Mouse (Mus musculus): ENCODE measurements around the gene Il7r. TPM values are rescaled to one million over a fixed set of nuclear protein-coding genes. Genes with fewer than 3 reads are reported as not detected.

Gene Il7r
- polyA plus RNA-seq, 1 experiment = not detected

GRCm38 (mm10) chr15:9533356-9533902, 3.5 kb upstream of the Il7r start:
- H3K9ac ChIP-seq (ENCODE audit: low read depth, poor library complexity, severe bottlenecking) = no peak overlapping the region
- H3K27me3 ChIP-seq (ENCODE audit: control insufficient read depth, insufficient read depth, low read length, poor library complexity, severe bottlenecking) = no peaks in the 10 kb centered on the region
- H3K9me3 ChIP-seq (replicated peaks; ENCODE audit: control insufficient read depth, insufficient read depth, low read length, poor library complexity, severe bottlenecking) = no peaks in the 10 kb centered on the region
- H3K36me3 ChIP-seq (ENCODE audit: control insufficient read depth, insufficient read depth, low read length, poor library complexity, severe bottlenecking) = no peaks in the 10 kb centered on the region
- H3K4me1 ChIP-seq (ENCODE audit: control insufficient read depth, insufficient read depth, low read length) = no peaks in the 10 kb centered on the region
- no peak overlapping the region for H3K27ac ChIP-seq (ENCODE audit: insufficient read depth, low read length)
- H3K4me3 ChIP-seq (ENCODE audit: low read depth, low read length) = no peak overlapping the region
- TF ChIP-seq CTCF (IDR thresholded peaks at IDR 0.05; ENCODE audit: low read depth, low read length) (no peak), EP300 (IDR thresholded peaks at IDR 0.05; ENCODE audit: insufficient read depth, low read depth, low read length) (no peak), POLR2A (IDR thresholded peaks at IDR 0.05; ENCODE audit: insufficient read depth, low read length) (no peak)

GRCm38 (mm10) chr15:9529646-9530045, 330 bp downstream of the Il7r start:
- H3K27me3 ChIP-seq (ENCODE audit: control insufficient read depth, insufficient read depth, low read length, poor library complexity, severe bottlenecking) = no peaks in the 10 kb centered on the region
- H3K9ac ChIP-seq (ENCODE audit: low read depth, poor library complexity, severe bottlenecking) = no peak overlapping the region
- no peaks in the 10 kb centered on the region for H3K9me3 ChIP-seq (replicated peaks; ENCODE audit: control insufficient read depth, insufficient read depth, low read length, poor library complexity, severe bottlenecking)
- no peak overlapping the region for H3K4me3 ChIP-seq (ENCODE audit: low read depth, low read length)
- TF ChIP-seq POLR2A (IDR thresholded peaks at IDR 0.05; ENCODE audit: insufficient read depth, low read length) (no peak), CTCF (IDR thresholded peaks at IDR 0.05; ENCODE audit: low read depth, low read length) (no peak), EP300 (IDR thresholded peaks at IDR 0.05; ENCODE audit: insufficient read depth, low read depth, low read length) (no peak)
- H3K27ac ChIP-seq (ENCODE audit: insufficient read depth, low read length) = no peak overlapping the region
- H3K36me3 ChIP-seq (ENCODE audit: control insufficient read depth, insufficient read depth, low read length, poor library complexity, severe bottlenecking) = no peaks in the 10 kb centered on the region
- no peaks in the 10 kb centered on the region for H3K4me1 ChIP-seq (ENCODE audit: control insufficient read depth, insufficient read depth, low read length)

DNA sequence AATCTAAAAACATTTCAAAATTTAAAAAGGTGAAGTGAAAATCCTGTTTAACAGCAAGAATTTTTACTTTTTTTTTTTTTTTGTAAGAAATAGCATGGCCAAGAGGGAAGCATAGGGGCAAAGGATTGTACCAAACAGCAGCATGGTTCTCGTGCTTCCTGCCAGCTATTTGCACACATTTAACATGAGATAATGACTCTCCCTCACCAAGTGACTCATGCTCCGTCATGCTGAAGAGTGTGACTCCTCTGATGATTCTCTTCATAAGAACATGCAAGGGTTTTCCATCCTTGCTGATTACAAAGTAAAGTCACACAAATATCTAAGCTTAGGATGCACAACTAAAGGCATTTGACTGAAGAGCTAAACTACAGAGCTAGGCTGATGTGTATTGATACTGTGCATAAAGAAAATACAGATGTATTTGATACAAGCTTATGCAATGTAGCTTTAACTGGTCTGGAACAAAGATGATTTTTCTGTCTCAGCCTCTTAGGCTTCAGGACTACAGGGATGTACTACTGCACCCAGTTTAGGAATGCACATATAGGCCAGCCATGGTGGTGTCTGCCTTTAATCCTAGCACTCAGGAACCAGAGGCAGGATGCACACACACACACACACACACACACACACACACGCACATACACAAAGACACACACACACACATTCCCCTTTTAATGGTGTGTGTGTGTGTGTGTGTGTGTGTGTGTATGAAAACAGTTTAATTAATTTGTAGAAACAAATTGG, 1.6 kb downstream of the Il7r start:
- Histone ChIP-seq H3K9me3 (replicated peaks; ENCODE audit: control insufficient read depth, insufficient read depth, low read length, poor library complexity, severe bottlenecking) (no peaks in the 10 kb centered on the region), H3K4me1 (ENCODE audit: control insufficient read depth, insufficient read depth, low read length) (no peaks in the 10 kb centered on the region), H3K36me3 (ENCODE audit: control insufficient read depth, insufficient read depth, low read length, poor library complexity, severe bottlenecking) (no peaks in the 10 kb centered on the region), H3K9ac (ENCODE audit: low read depth, poor library complexity, severe bottlenecking) (no peak overlapping the region), H3K4me3 (ENCODE audit: low read depth, low read length) (no peak overlapping the region), H3K27me3 (ENCODE audit: control insufficient read depth, insufficient read depth, low read length, poor library complexity, severe bottlenecking) (no peaks in the 10 kb centered on the region), H3K27ac (ENCODE audit: insufficient read depth, low read length) (no peak overlapping the region)
- no peak for TF ChIP-seq CTCF (IDR thresholded peaks at IDR 0.05; ENCODE audit: low read depth, low read length)

- Histone ChIP-seq H3K4me1 (ENCODE audit: control insufficient read depth, insufficient read depth, low read length) (no peaks in the 10 kb centered on the region), H3K27ac (ENCODE audit: insufficient read depth, low read length) (no peak overlapping the region), H3K36me3 (ENCODE audit: control insufficient read depth, insufficient read depth, low read length, poor library complexity, severe bottlenecking) (no peaks in the 10 kb centered on the region), H3K9me3 (replicated peaks; ENCODE audit: control insufficient read depth, insufficient read depth, low read length, poor library complexity, severe bottlenecking) (no peaks in the 10 kb centered on the region), H3K4me3 (ENCODE audit: low read depth, low read length) (no peak overlapping the region), H3K27me3 (ENCODE audit: control insufficient read depth, insufficient read depth, low read length, poor library complexity, severe bottlenecking) (no peaks in the 10 kb centered on the region), H3K9ac (ENCODE audit: low read depth, poor library complexity, severe bottlenecking) (no peak overlapping the region)
- TF ChIP-seq EP300 (IDR thresholded peaks at IDR 0.05; ENCODE audit: insufficient read depth, low read depth, low read length) (no peak), CTCF (IDR thresholded peaks at IDR 0.05; ENCODE audit: low read depth, low read length) (no peak), POLR2A (IDR thresholded peaks at IDR 0.05; ENCODE audit: insufficient read depth, low read length) (no peak)
Measured at GRCm38 (mm10) chr15:9526412-9526811, 3.6 kb downstream of the Il7r start.

DNA sequence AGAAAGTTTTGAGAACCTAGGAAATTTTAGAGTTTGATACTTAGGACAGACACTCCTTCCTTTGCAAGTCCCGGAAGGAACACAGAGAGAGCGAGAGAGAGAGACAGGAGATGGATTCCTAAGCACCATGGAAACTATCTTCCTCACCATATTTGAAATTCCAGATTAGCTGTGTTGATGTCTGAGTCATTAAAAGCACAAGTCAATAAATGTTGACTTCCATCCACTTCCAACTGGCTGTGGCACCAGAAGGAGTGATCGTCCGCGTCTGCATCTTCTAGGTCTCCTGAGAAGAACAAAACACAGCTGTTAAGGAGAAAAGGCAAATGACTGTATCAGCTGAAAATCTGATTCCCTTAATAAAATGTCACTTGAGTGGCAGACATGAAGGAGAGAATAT, 5.1 kb downstream of the Il7r start:
- H3K27me3 ChIP-seq (ENCODE audit: control insufficient read depth, insufficient read depth, low read length, poor library complexity, severe bottlenecking) = no peaks in the 10 kb centered on the region
- no peak overlapping the region for H3K4me3 ChIP-seq (ENCODE audit: low read depth, low read length)

DNA sequence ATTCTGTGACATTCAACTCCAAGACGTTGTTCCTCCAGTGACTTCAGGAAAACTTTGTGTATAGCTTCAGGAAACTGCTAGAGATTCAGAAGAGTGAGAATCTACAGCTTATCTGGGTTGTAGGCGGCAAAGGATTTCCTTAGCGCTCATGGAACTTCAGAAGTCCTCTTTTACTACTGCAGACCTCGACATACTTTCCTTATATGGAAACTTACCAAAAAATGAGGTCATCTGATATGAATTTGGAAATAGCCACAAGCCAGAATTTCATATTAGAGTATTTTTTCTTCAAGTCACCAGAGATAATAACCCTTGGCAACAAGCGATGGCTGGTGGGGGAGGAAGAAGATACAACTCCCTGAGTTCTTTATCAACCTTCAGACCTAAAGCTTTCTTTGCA, 6.0 kb downstream of the Il7r start:
- H3K27me3 ChIP-seq (ENCODE audit: control insufficient read depth, insufficient read depth, low read length, poor library complexity, severe bottlenecking) = no peaks in the 10 kb centered on the region
- no peaks in the 10 kb centered on the region for H3K4me1 ChIP-seq (ENCODE audit: control insufficient read depth, insufficient read depth, low read length)
- H3K9ac ChIP-seq (ENCODE audit: low read depth, poor library complexity, severe bottlenecking) = no peak overlapping the region
- TF ChIP-seq EP300 (IDR thresholded peaks at IDR 0.05; ENCODE audit: insufficient read depth, low read depth, low read length) (no peak), CTCF (IDR thresholded peaks at IDR 0.05; ENCODE audit: low read depth, low read length) (no peak), POLR2A (IDR thresholded peaks at IDR 0.05; ENCODE audit: insufficient read depth, low read length) (no peak)
- no peak overlapping the region for H3K4me3 ChIP-seq (ENCODE audit: low read depth, low read length)
- H3K9me3 ChIP-seq (replicated peaks; ENCODE audit: control insufficient read depth, insufficient read depth, low read length, poor library complexity, severe bottlenecking) = no peaks in the 10 kb centered on the region
- no peak overlapping the region for H3K27ac ChIP-seq (ENCODE audit: insufficient read depth, low read length)
- no peaks in the 10 kb centered on the region for H3K36me3 ChIP-seq (ENCODE audit: control insufficient read depth, insufficient read depth, low read length, poor library complexity, severe bottlenecking)

More for the DNA sequence above, 5.1 kb downstream of the Il7r start:
- no peaks in the 10 kb centered on the region for H3K36me3 ChIP-seq (ENCODE audit: control insufficient read depth, insufficient read depth, low read length, poor library complexity, severe bottlenecking)
- no peaks in the 10 kb centered on the region for H3K4me1 ChIP-seq (ENCODE audit: control insufficient read depth, insufficient read depth, low read length)
- no peaks in the 10 kb centered on the region for H3K9me3 ChIP-seq (replicated peaks; ENCODE audit: control insufficient read depth, insufficient read depth, low read length, poor library complexity, severe bottlenecking)
- no peak for TF ChIP-seq EP300 (IDR thresholded peaks at IDR 0.05; ENCODE audit: insufficient read depth, low read depth, low read length)
- no peak for TF ChIP-seq CTCF (IDR thresholded peaks at IDR 0.05; ENCODE audit: low read depth, low read length)
- TF ChIP-seq POLR2A (IDR thresholded peaks at IDR 0.05; ENCODE audit: insufficient read depth, low read length) = no peak
- no peak overlapping the region for H3K27ac ChIP-seq (ENCODE audit: insufficient read depth, low read length)
- no peak overlapping the region for H3K9ac ChIP-seq (ENCODE audit: low read depth, poor library complexity, severe bottlenecking)

Data from ES-Bruce4 (cell line).